Mouse (Mus musculus): ENCODE results near the gene Fam163b. TPM values are rescaled to one million over a fixed set of nuclear protein-coding genes. Genes with fewer than 3 reads are reported as not detected.

Gene Fam163b
- polyA plus RNA-seq, 1 experiment from 2014 or later = 5.4 TPM

GRCm38 (mm10) chr2:27162656-27163055, 20.4 kb upstream of the Fam163b start:
- no peaks in the 10 kb centered on the region for H3K27me3 ChIP-seq (replicated peaks)
- H3K4me2 ChIP-seq = no peak overlapping the region
- no peak overlapping the region for H3K27ac ChIP-seq
- H3K4me3 ChIP-seq = no peak overlapping the region
- H3K36me3 ChIP-seq (replicated peaks) = no peaks in the 10 kb centered on the region
- 48% methylated on average over 11 of the region's 11 CpGs for WGBS
- no peak overlapping the region for H3K9ac ChIP-seq
- no peaks in the 10 kb centered on the region for H3K9me3 ChIP-seq
- H3K4me1 ChIP-seq = 0 out of 2 replicates have a peak, but pooled peaks cover 6% of the 10 kb centered on the region
- ATAC-seq (replicated peaks) = no peak

- no peak overlapping the region for H3K9ac ChIP-seq
- no peaks in the 10 kb centered on the region for H3K9me3 ChIP-seq
- WGBS = 92% methylated on average over 2 of the region's 2 CpGs
- no peak overlapping the region for H3K4me3 ChIP-seq
- no peak for ATAC-seq (replicated peaks)
- H3K4me1 ChIP-seq = 0 out of 2 replicates have a peak, but pooled peaks cover 6% of the 10 kb centered on the region
- H3K36me3 ChIP-seq (replicated peaks) = no peaks in the 10 kb centered on the region
- no peaks in the 10 kb centered on the region for H3K27me3 ChIP-seq (replicated peaks)
- H3K27ac ChIP-seq = no peak overlapping the region
- H3K4me2 ChIP-seq = no peak overlapping the region
Measured at GRCm38 (mm10) chr2:27161526-27161925, 19.2 kb upstream of the Fam163b start.

GRCm38 (mm10) chr2:27156596-27156995, 14.3 kb upstream of the Fam163b start:
- Histone ChIP-seq H3K4me3 (no peak overlapping the region), H3K9me3 (no peaks in the 10 kb centered on the region), H3K9ac (no peak overlapping the region), H3K4me2 (no peak overlapping the region), H3K27ac (no peak overlapping the region), H3K36me3 (replicated peaks) (no peaks in the 10 kb centered on the region), H3K4me1 (no peaks in the 10 kb centered on the region), H3K27me3 (replicated peaks) (no peaks in the 10 kb centered on the region)
- ATAC-seq (replicated peaks) = no peak
- 41% methylated on average over 6 of the region's 6 CpGs for WGBS

- no peaks in the 10 kb centered on the region for H3K36me3 ChIP-seq (replicated peaks)
- 70% methylated on average over 10 of the region's 10 CpGs for WGBS
Measured at GRCm38 (mm10) chr2:27154466-27155185, 12.3 kb upstream of the Fam163b start.

DNA sequence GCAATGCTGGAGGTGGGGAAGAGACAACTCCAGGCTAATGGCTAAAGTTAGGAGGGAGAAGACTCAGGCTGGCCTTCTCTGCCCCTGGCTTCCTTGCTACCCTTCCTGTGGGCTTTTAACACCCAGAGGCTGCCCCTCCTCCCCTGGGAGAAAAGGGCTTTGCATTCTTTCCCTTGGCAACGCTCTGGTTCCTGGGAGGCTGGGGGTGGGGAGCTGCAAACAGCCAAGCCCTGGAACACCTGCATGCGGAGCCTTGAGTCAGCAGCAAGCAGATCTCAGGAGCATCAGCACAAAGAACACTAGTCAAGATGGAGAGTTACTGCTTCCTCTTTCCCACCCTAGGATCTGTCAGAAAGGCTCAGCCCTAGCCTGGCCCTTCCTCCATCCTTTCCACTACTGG, 7.2 kb upstream of the Fam163b start:
- no peaks in the 10 kb centered on the region for H3K9me3 ChIP-seq
- 6% methylated on average over 2 of the region's 2 CpGs for WGBS
- no peak overlapping the region for H3K27ac ChIP-seq
- H3K4me2 ChIP-seq = no peak overlapping the region
- peaks cover 6% of the 10 kb centered on the region; the same call in 1 of the 2 replicates for H3K4me1 ChIP-seq
- ATAC-seq (replicated peaks) = no peak
- H3K36me3 ChIP-seq (replicated peaks) = no peaks in the 10 kb centered on the region
- no peak overlapping the region for H3K9ac ChIP-seq
- H3K4me3 ChIP-seq = no peak overlapping the region
- H3K27me3 ChIP-seq (replicated peaks) = no peaks in the 10 kb centered on the region

More at GRCm38 (mm10) chr2:27154466-27155185, 12.3 kb upstream of the Fam163b start:
- no peak overlapping the region for H3K4me3 ChIP-seq
- ATAC-seq (replicated peaks) = no peak
- H3K9ac ChIP-seq = no peak overlapping the region
- no peaks in the 10 kb centered on the region for H3K9me3 ChIP-seq
- peaks cover 1% of the 10 kb centered on the region; the same call in 1 of the 2 replicates for H3K4me1 ChIP-seq
- no peak overlapping the region for H3K4me2 ChIP-seq
- no peaks in the 10 kb centered on the region for H3K27me3 ChIP-seq (replicated peaks)
- no peak overlapping the region for H3K27ac ChIP-seq

DNA sequence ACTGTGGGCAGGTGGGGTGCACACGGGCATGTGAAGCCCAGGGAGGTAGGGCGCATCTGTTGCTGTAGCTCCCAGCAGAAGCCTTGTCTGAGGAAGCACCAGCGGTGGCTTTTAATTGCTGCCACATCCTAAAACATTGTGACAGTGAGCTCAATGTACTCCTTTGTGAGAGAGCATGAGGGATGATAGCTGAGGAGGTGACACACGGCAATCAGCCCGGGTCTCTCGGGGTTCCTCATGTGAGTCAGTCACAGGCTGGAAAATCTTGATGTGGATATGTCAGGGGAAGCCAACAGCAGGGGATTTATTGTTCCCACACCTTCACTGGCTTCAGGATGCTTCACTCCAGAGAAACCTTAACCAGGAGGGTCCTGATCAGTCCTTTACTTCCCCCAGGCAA, 4.5 kb upstream of the Fam163b start:
- WGBS = 79% methylated on average over 6 of the region's 6 CpGs
- H3K4me3 ChIP-seq = no peak overlapping the region
- H3K9me3 ChIP-seq = no peaks in the 10 kb centered on the region
- no peak overlapping the region for H3K27ac ChIP-seq
- peaks cover 4% of the 10 kb centered on the region; the same call in 1 of the 2 replicates for H3K27me3 ChIP-seq (replicated peaks)
- no peaks in the 10 kb centered on the region for H3K36me3 ChIP-seq (replicated peaks)
- no peak for ATAC-seq (replicated peaks)
- no peak overlapping the region for H3K4me2 ChIP-seq
- H3K4me1 ChIP-seq = peaks cover 15% of the 10 kb centered on the region
- no peak overlapping the region for H3K9ac ChIP-seq

DNA sequence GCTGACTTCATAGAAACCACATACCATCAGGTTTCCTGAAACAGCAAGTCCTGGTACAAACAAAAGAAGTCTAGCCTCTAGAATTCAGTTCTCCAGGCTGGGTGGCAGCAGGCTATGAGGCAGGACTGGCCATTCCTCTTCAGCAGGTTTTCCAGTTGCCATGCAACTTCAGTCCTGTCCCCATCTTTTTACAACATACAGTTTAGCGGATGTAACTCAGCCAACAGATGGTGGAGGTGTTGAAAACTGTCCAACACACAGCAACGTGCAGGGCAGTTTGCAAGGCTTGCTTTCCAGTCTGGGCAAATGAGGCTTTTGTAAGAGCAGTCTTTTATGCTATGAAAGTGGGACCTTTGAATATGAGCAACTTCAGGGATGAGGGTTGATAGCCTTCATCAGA, 2.7 kb upstream of the Fam163b start:
- Histone ChIP-seq H3K4me1 (peaks cover 16% of the 10 kb centered on the region), H3K27me3 (replicated peaks) (peaks cover 10% of the 10 kb centered on the region), H3K27ac (no peak overlapping the region), H3K9me3 (no peaks in the 10 kb centered on the region), H3K9ac (no peak overlapping the region), H3K4me3 (no peak overlapping the region), H3K36me3 (replicated peaks) (no peaks in the 10 kb centered on the region), H3K4me2 (no peak overlapping the region)
- ATAC-seq (replicated peaks) = no peak
- WGBS = 68% methylated on average over 2 of the region's 2 CpGs

DNA sequence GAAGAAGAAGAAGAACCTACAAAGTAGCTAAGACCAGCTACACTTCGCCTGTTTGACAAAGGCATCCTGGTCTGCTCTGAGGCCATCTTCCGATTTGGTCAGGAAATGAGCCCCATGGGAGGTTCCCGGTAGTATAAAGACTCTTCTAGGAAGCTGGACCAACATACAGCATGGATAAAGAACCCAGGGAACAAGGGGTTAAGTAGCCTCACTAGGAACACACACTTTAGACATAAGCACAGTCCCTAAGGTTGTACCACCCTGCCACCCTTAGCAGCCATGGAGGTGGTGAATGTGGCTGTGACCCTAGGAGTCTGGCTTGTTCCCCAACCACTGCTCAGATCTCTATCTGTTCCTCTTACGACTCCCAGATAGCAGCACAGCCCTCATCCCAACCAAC, 3.9 kb downstream of the Fam163b start:
- ATAC-seq (replicated peaks) = no peak
- Histone ChIP-seq H3K9ac (no peak overlapping the region), H3K27me3 (replicated peaks) (peaks cover 10% of the 10 kb centered on the region), H3K27ac (no peak overlapping the region), H3K36me3 (replicated peaks) (no peaks in the 10 kb centered on the region), H3K4me3 (no peak overlapping the region), H3K4me1 (peaks cover 10% of the 10 kb centered on the region), H3K9me3 (no peaks in the 10 kb centered on the region), H3K4me2 (no peak overlapping the region)
- 71% methylated on average over 4 of the region's 4 CpGs for WGBS

DNA sequence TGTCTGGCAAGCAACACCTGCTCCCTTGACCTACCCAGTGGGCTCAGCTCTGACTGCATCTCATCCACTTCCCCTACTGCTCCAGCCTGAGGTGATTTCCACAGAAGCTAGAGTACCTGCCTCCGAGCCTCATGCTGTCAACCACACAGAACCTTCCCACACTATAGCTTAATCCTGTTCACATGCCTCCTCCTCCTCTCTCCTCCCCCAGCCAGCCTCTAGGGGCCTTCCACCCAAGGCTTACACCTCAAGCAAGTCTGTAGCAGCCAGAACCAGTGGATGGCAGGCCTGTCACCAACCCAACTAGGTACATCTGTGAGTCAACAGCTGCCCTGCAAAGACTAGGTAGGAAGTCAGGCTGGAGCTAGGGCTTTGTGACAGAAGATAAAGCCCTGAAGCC, 5.5 kb downstream of the Fam163b start:
- Histone ChIP-seq H3K27ac (no peak overlapping the region), H3K36me3 (replicated peaks) (no peaks in the 10 kb centered on the region), H3K27me3 (replicated peaks) (peaks cover 6% of the 10 kb centered on the region), H3K4me1 (peaks cover under 1% of the 10 kb centered on the region), H3K9me3 (no peaks in the 10 kb centered on the region), H3K4me3 (no peak overlapping the region), H3K4me2 (no peak overlapping the region), H3K9ac (no peak overlapping the region)
- 72% methylated on average over 1 of the region's 1 CpGs for WGBS
- no peak for ATAC-seq (replicated peaks)

- Histone ChIP-seq H3K27me3 (replicated peaks) (peaks cover 2% of the 10 kb centered on the region; the same call in 1 of the 2 replicates), H3K4me1 (no peaks in the 10 kb centered on the region), H3K4me2 (no peak overlapping the region), H3K9ac (no peak overlapping the region), H3K4me3 (no peak overlapping the region), H3K9me3 (no peaks in the 10 kb centered on the region), H3K36me3 (replicated peaks) (no peaks in the 10 kb centered on the region), H3K27ac (no peak overlapping the region)
- ATAC-seq (replicated peaks) = no peak
- 78% methylated on average over 3 of the region's 3 CpGs for WGBS
Measured at GRCm38 (mm10) chr2:27136336-27136735, 6.0 kb downstream of the Fam163b start.

DNA sequence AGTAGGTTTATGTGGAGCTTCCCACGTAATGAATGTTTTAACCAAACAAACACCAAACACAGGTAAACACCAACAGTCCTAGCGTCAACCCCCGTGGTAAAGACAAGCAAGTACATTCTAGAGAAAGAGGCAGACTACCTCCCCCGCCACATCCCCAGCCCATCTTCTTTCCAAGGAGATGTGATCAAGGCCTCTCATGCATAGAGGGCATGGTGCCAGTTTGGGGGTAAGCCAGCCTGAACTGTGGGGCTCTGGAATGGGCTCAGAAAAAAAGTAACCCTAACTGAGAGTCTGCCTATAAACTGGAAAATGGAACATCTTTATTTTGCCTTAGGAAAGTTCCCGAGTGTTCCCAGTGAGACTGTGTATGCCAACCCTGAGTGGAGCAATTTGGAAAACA, 6.4 kb downstream of the Fam163b start:
- Histone ChIP-seq H3K4me2 (no peak overlapping the region), H3K27ac (no peak overlapping the region), H3K36me3 (replicated peaks) (no peaks in the 10 kb centered on the region), H3K27me3 (replicated peaks) (no peaks in the 10 kb centered on the region), H3K9ac (no peak overlapping the region), H3K4me3 (no peak overlapping the region), H3K9me3 (no peaks in the 10 kb centered on the region), H3K4me1 (no peaks in the 10 kb centered on the region)
- WGBS = 84% methylated on average over 5 of the region's 5 CpGs
- no peak for ATAC-seq (replicated peaks)

DNA sequence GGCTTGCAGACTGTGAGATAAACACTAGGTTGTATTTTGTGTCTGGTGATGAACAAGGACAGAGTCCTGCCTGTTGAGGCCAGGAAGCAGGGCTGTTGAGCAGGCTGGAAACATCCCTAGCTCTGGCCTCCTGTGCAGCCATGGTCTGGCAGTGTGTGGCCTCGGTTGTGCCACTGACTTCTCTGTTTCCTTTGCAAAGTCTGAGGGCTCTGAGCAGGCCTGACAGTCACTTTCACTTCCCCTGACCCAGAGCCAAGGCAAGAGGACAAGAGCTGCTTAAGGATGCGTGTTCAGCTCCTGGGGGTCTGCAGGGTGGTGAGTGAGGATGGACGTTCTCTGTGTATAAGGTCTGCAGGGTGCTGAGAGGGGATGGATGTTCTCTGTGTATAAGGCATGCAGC, 13.3 kb downstream of the Fam163b start:
- ATAC-seq (replicated peaks) = no peak
- H3K4me3 ChIP-seq = no peak overlapping the region
- no peak overlapping the region for H3K9ac ChIP-seq
- H3K27ac ChIP-seq = no peak overlapping the region
- H3K27me3 ChIP-seq (replicated peaks) = no peaks in the 10 kb centered on the region
- no peak overlapping the region for H3K4me2 ChIP-seq
- no peaks in the 10 kb centered on the region for H3K9me3 ChIP-seq
- 63% methylated on average over 3 of the region's 3 CpGs for WGBS
- no peaks in the 10 kb centered on the region for H3K4me1 ChIP-seq
- no peaks in the 10 kb centered on the region for H3K36me3 ChIP-seq (replicated peaks)

DNA sequence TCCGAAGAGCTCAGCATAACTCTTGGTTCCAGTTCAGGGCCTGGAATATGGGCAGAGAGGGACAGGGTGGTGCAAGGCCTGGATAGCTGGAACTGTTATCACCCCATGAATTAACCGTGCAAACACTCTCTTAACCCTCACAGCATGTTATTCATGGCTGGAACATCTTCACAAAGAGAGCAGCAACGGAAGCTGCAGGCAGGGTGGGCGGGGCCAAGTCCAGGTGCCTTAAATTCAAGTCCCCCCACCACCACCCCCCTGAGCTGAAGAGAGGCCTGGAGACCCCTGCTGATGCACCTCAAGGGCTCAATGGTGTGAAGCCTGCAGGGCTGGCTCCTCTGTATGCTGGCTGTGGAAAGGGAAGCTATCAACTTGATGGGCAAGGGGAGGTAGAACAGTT, 15.8 kb downstream of the Fam163b start:
- Histone ChIP-seq H3K4me1 (peaks cover 14% of the 10 kb centered on the region), H3K9me3 (no peaks in the 10 kb centered on the region), H3K4me2 (no peak overlapping the region), H3K36me3 (replicated peaks) (no peaks in the 10 kb centered on the region), H3K4me3 (no peak overlapping the region), H3K27me3 (replicated peaks) (no peaks in the 10 kb centered on the region), H3K9ac (no peak overlapping the region), H3K27ac (no peak overlapping the region)
- no peak for ATAC-seq (replicated peaks)
- WGBS = 51% methylated on average over 4 of the region's 4 CpGs
